Mouse (Mus musculus) heart, postnatal 0 days (tissue): ENCODE measurements around the gene Ube2c.

ENCODE experiments used
- CTCF ChIP-seq: IDR thresholded peaks from 2 replicates; pipeline ENCODE4 v1.5.1; 2016; ENCODE audit warnings: antibody characterized with exemption, control low read depth, low read depth
- EP300 ChIP-seq: IDR thresholded peaks from 2 replicates; pipeline ENCODE4 v1.6.1; 2016; ENCODE audit warnings: antibody characterized with exemption, low read depth

- TF ChIP-seq CTCF: no peak
- TF ChIP-seq EP300: no peak
Measured at GRCm38 (mm10) chr2:164748991-164749390, 20.7 kb upstream of the Ube2c start.
